8 mouse cellular contexts compared by ENCODE assay signal in genomic region chr7:135537948-135538741, GRCm38 (mm10). TPM values are rescaled to one million over a fixed set of nuclear protein-coding genes. Genes with fewer than 3 reads are reported as not detected.
A peak's percentile ranks its signal among the peaks of the same experiment; 100 is the strongest.
DNase-seq lines count a peak whose midpoint lies in the region; ATAC-seq lines count a peak whose summit lies in the region.

No protein-coding gene starts in this region.

- no peaks in the 10 kb centered on the region for H3K36me3 ChIP-seq in embryonic facial prominence, embryonic 15.5 days
- H3K36me3 ChIP-seq in heart, embryonic 16.5 days (ENCODE audit: control insufficient read depth, insufficient read depth), result no peaks in the 10 kb centered on the region
- no peaks in the 10 kb centered on the region for H3K36me3 ChIP-seq in lung, embryonic 16.5 days (ENCODE audit: control insufficient read depth, insufficient read depth, low read length)

- no peaks in the 10 kb centered on the region for H3K9me3 ChIP-seq in embryonic facial prominence, embryonic 15.5 days (replicated peaks)
- H3K9me3 ChIP-seq in heart, embryonic 16.5 days (replicated peaks; ENCODE audit: control insufficient read depth, low read length), result no peaks in the 10 kb centered on the region
- no peaks in the 10 kb centered on the region for H3K9me3 ChIP-seq in lung, embryonic 16.5 days (ENCODE audit: control insufficient read depth, low read length)

- WGBS in embryonic facial prominence, embryonic 15.5 days, result under 1% methylated on average over 71 of the region's 71 CpGs
- 1% methylated on average over 71 of the region's 71 CpGs for WGBS in heart, embryonic 16.5 days
- 2% methylated on average over 71 of the region's 71 CpGs for WGBS in lung, embryonic 16.5 days

- H3K4me3 ChIP-seq in embryonic facial prominence, embryonic 15.5 days (replicated peaks), result peak overlapping the region; percentile 70
- peak overlapping the region; percentile 70 for H3K4me3 ChIP-seq in heart, embryonic 16.5 days (ENCODE audit: low read length)
- H3K4me3 ChIP-seq in lung, embryonic 16.5 days (ENCODE audit: low read length), result peak overlapping the region; percentile 66

- H3K4me1 ChIP-seq in embryonic facial prominence, embryonic 15.5 days, result peaks cover 6% of the 10 kb centered on the region; the same call in 1 of the 2 replicates
- H3K4me1 ChIP-seq in heart, embryonic 16.5 days (ENCODE audit: control insufficient read depth, insufficient read depth, low read length), result no peaks in the 10 kb centered on the region
- H3K4me1 ChIP-seq in lung, embryonic 16.5 days (replicated peaks; ENCODE audit: control insufficient read depth, insufficient read depth, low read length), result peaks cover 7% of the 10 kb centered on the region; the same call in 1 of the 2 replicates

- peak overlapping the region; percentile 97 for H3K4me2 ChIP-seq in embryonic facial prominence, embryonic 15.5 days (replicated peaks)
- peak overlapping the region; percentile 97 for H3K4me2 ChIP-seq in heart, embryonic 16.5 days (ENCODE audit: low read depth, low read length)
- peak overlapping the region; percentile 99 for H3K4me2 ChIP-seq in lung, embryonic 16.5 days (ENCODE audit: low read depth, low read length)

- peak overlapping the region; percentile 51; the same call in 1 of the 2 replicates for H3K27ac ChIP-seq in embryonic facial prominence, embryonic 15.5 days (replicated peaks)
- H3K27ac ChIP-seq in heart, embryonic 16.5 days (ENCODE audit: low read length), result no peak overlapping the region
- H3K27ac ChIP-seq in lung, embryonic 16.5 days (ENCODE audit: low read length), result no peak overlapping the region

- ATAC-seq in CD4-positive, CD25-positive, alpha-beta regulatory T cell, adult 4 months, result peak; percentile 10
- ATAC-seq in embryonic facial prominence, embryonic 15.5 days (ENCODE audit: insufficient number of reproducible peaks, low FRiP score, low TSS enrichment, low read depth), result 0 out of 2 replicates have a peak, but pooled peaks have one; percentile 23
- ATAC-seq in heart, embryonic 16.5 days (replicated peaks; ENCODE audit: extremely low read depth, insufficient read depth, low FRiP score), result no peak; the same call in none of the 2 replicates
- peak; percentile 51 for ATAC-seq in lung, embryonic 16.5 days (ENCODE audit: low read depth)

- H3K27me3 ChIP-seq in embryonic facial prominence, embryonic 15.5 days, result peaks cover 11% of the 10 kb centered on the region
- peaks cover 17% of the 10 kb centered on the region for H3K27me3 ChIP-seq in heart, embryonic 16.5 days (ENCODE audit: control insufficient read depth, insufficient read depth, low read length)
- peaks cover 17% of the 10 kb centered on the region for H3K27me3 ChIP-seq in lung, embryonic 16.5 days (ENCODE audit: control insufficient read depth, insufficient read depth, low read depth, low read length)

- peak; percentile 42 for DNase-seq in adrenal gland, postnatal 10 days
- DNase-seq in layer of hippocampus, postnatal 14 days (ENCODE audit: low spot score in 2 of 2), result peak; percentile 44 to 53
- DNase-seq in ovary, postnatal 36 days (ENCODE audit: low spot score), result peak; percentile 38
- no peak for DNase-seq in thymus, postnatal 25 days

- H3K9ac ChIP-seq in embryonic facial prominence, embryonic 15.5 days, result peak overlapping the region; percentile 45
- peak overlapping the region; percentile 70 for H3K9ac ChIP-seq in heart, embryonic 16.5 days (ENCODE audit: low read length)
- H3K9ac ChIP-seq in lung, embryonic 16.5 days (ENCODE audit: low read length), result peak overlapping the region; percentile 72

RNA-seq across cellular contexts. Expression of gene Ptpre, which starts 0.9 kb away (rescaled TPM):
- 10 to 100 TPM; 36.3 to 38.2 TPM for polyA plus RNA-seq in CD4-positive, CD25-positive, alpha-beta regulatory T cell, adult 4 months (2017; shearing (Covaris generic))
- 1 to 10 TPM; 4.1 to 8.0 TPM for total RNA-seq in adrenal gland, postnatal 10 days (2021)
- polyA plus RNA-seq in embryonic facial prominence, embryonic 15.5 days (2015; fragmentation: Nextera tagmentation; extraction: Ambion mirVana), result 6.3 and 6.4 TPM in 2 replicates
- polyA plus RNA-seq in heart, embryonic 16.5 days (2015; fragmentation: Nextera tagmentation; extraction: Ambion mirVana), result 2.9 and 3.1 TPM in 2 replicates
- 10 to 100 TPM; 55.2 to 55.7 TPM for total RNA-seq in layer of hippocampus, postnatal 14 days (2021)
- 2.5 and 2.6 TPM in 2 replicates for polyA plus RNA-seq in lung, embryonic 16.5 days (2015; fragmentation: Nextera tagmentation; extraction: Ambion mirVana)

RNA-seq across cellular contexts. Expression of gene Clrn3, which starts 9.7 kb away (rescaled TPM):
- polyA plus RNA-seq in CD4-positive, CD25-positive, alpha-beta regulatory T cell, adult 4 months (2017; shearing (Covaris generic)), result not detected
- total RNA-seq in adrenal gland, postnatal 10 days (2021), result not detected
- polyA plus RNA-seq in embryonic facial prominence, embryonic 15.5 days (2015; fragmentation: Nextera tagmentation; extraction: Ambion mirVana), result not detected in 2 replicates
- polyA plus RNA-seq in heart, embryonic 16.5 days (2015; fragmentation: Nextera tagmentation; extraction: Ambion mirVana), result 0.13 TPM in 1 of 2 replicates, not detected in the other
- not detected for total RNA-seq in layer of hippocampus, postnatal 14 days (2021)
- not detected in 2 replicates for polyA plus RNA-seq in lung, embryonic 16.5 days (2015; fragmentation: Nextera tagmentation; extraction: Ambion mirVana)
